Mouse (Mus musculus) E14TG2a.4 (cell line): ENCODE results near the gene Gm19426.

ENCODE experiments used
- CTCF ChIP-seq: conservative IDR thresholded peaks from 2 replicates; pipeline ENCODE4 v1.5.1; 2014; ENCODE audit warnings: low read length
- NANOG ChIP-seq: IDR thresholded peaks from 2 replicates; pipeline ENCODE4 v1.6.1; 2014; ENCODE audit warnings: borderline replicate concordance, low read length, mixed read lengths
- POU5F1 ChIP-seq: IDR thresholded peaks from 2 replicates; pipeline ENCODE4 v1.6.1; 2014; ENCODE audit warnings: low read length, borderline replicate concordance

GRCm38 (mm10) chr2:84714811-84715561 is 28.5 kb downstream of the Gm19426 start, which contains the start of gene Zdhhc5:
- TF ChIP-seq CTCF = no peak
- no peak for TF ChIP-seq POU5F1
- TF ChIP-seq NANOG = no peak
